Mouse (Mus musculus) ES-Bruce4 (cell line): ENCODE measurements around the gene Dnajb13.

Source experiments
- CTCF ChIP-seq: IDR thresholded peaks from one replicate; pipeline ENCODE4 v1.8.1; 2011; ENCODE audit warnings: low read depth, low read length
- EP300 ChIP-seq: IDR thresholded peaks from 2 replicates; pipeline ENCODE4 v1.6.1; 2011; ENCODE audit warnings: low read depth, low read length; ENCODE audit not compliant: insufficient read depth
- POLR2A ChIP-seq: IDR thresholded peaks from one replicate; pipeline ENCODE4 v1.8.1; 2011; ENCODE audit warnings: low read length; ENCODE audit not compliant: insufficient read depth

- TF ChIP-seq POLR2A (no peak), CTCF (no peak), EP300 (no peak)
Observed at GRCm38 (mm10) chr7:100465248-100465647, 49.5 kb downstream of the Dnajb13 start.
